In the genomic region with DNA sequence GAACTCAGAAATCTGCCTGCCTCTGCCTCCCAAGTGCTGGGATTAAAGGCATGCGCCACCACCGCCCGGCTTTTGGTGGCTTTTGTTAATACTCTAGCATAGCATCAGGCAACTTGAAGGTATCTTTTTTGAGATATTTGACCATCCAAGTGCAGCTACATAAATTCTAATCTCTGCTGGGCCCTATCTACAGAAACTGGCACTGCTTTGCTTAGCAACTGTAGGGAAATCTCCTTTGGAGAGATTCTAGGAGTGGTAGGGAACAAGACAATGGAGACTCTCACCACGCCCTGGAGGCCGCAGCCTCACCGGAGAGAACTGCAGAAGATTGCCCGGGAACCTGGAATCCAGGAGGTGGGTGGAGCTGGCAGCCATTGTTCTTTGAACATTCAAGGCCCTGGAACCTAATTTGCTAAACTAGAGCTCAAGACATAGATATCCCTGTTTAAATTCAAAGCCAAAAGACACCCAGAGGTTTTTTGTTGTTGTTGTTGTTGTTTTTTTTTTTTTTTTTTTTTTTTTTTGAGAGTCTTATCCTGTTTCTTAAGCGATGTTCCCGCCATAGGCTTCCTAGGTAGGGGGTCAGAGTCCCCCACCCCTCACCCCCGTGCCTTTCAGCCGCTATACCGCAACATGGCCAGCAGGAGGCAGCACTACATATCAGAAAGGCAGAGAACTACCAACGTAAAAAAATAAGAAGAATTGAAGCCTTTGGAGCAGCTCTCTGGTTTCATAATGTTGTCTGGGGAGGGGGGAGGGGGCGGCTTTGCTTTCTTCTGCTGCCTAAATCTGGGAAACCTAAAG, we compare ENCODE assay signal across 9 mouse cellular contexts. TPM values are rescaled to one million over a fixed set of nuclear protein-coding genes. Genes with fewer than 3 reads are reported as not detected.
DNase-seq lines count a peak whose midpoint lies in the region; ATAC-seq lines count a peak whose summit lies in the region.
"Had no signal": no experiment of that assay in that cellular context is flagged by ENCODE, and none has a peak within 500 bp of the region (broad histone marks: within the 10 kb centered on the region; RNA-seq: fewer than 3 reads in every experiment).

No protein-coding gene starts in this region.

- ATAC-seq in midbrain, embryonic 13.5 days: no peak
- ATAC-seq in liver, embryonic 11.5 days (replicated peaks; ENCODE audit: low FRiP score): no peak
- no peak for ATAC-seq in stomach, embryonic 16.5 days (ENCODE audit: insufficient read depth, low FRiP score)

- H3K4me1 ChIP-seq in midbrain, embryonic 10.5 days: no peaks in the 10 kb centered on the region
- H3K4me1 ChIP-seq in midbrain, embryonic 13.5 days (replicated peaks): no peaks in the 10 kb centered on the region
- H3K4me1 ChIP-seq in liver, embryonic 11.5 days (replicated peaks; ENCODE audit: control insufficient read depth, insufficient read depth, low read length): peaks cover 2% of the 10 kb centered on the region; the same call in 1 of the 2 replicates
- 0 out of 2 replicates have a peak, but pooled peaks cover 8% of the 10 kb centered on the region for H3K4me1 ChIP-seq in stomach, embryonic 16.5 days (ENCODE audit: control insufficient read depth, insufficient read depth, low read length)
- H3K4me1 ChIP-seq: hindbrain, embryonic 15.5 days had no signal

- WGBS in midbrain, embryonic 10.5 days: 41% methylated on average over 14 of the region's 14 CpGs
- WGBS in midbrain, embryonic 13.5 days: 40% methylated on average over 14 of the region's 14 CpGs
- WGBS in liver, embryonic 11.5 days: 47% methylated on average over 14 of the region's 14 CpGs
- 41% methylated on average over 14 of the region's 14 CpGs for WGBS in stomach, embryonic 16.5 days

- no peak overlapping the region for H3K27ac ChIP-seq in midbrain, embryonic 10.5 days (replicated peaks)
- H3K27ac ChIP-seq in midbrain, embryonic 13.5 days: no peak overlapping the region
- H3K27ac ChIP-seq in liver, embryonic 11.5 days (ENCODE audit: low read depth, low read length): no peak overlapping the region
- H3K27ac ChIP-seq in stomach, embryonic 16.5 days (ENCODE audit: low read length): no peak overlapping the region
- H3K27ac ChIP-seq: hindbrain, embryonic 15.5 days had no signal

- H3K4me2 ChIP-seq in midbrain, embryonic 13.5 days (replicated peaks): no peak overlapping the region
- peak overlapping the region; percentile 34 for H3K4me2 ChIP-seq in liver, embryonic 11.5 days
- 0 out of 2 replicates have a peak overlapping the region, but pooled peaks have one; percentile 15 for H3K4me2 ChIP-seq in stomach, embryonic 16.5 days (ENCODE audit: low read depth, low read length)
- H3K4me2 ChIP-seq: hindbrain, embryonic 15.5 days had no signal

- no peak overlapping the region for H3K4me3 ChIP-seq in midbrain, embryonic 10.5 days
- no peak overlapping the region for H3K4me3 ChIP-seq in midbrain, embryonic 13.5 days (replicated peaks)
- H3K4me3 ChIP-seq in liver, embryonic 11.5 days (ENCODE audit: low read depth, low read length): no peak overlapping the region
- no peak overlapping the region for H3K4me3 ChIP-seq in stomach, embryonic 16.5 days (replicated peaks; ENCODE audit: low read length)
- H3K4me3 ChIP-seq: hindbrain, embryonic 15.5 days had no signal

- no peaks in the 10 kb centered on the region for H3K9me3 ChIP-seq in midbrain, embryonic 10.5 days (replicated peaks)
- H3K9me3 ChIP-seq in midbrain, embryonic 13.5 days: no peaks in the 10 kb centered on the region
- H3K9me3 ChIP-seq in liver, embryonic 11.5 days (ENCODE audit: control insufficient read depth, low read length): no peaks in the 10 kb centered on the region
- H3K9me3 ChIP-seq in stomach, embryonic 16.5 days (replicated peaks; ENCODE audit: control insufficient read depth, low read length): no peaks in the 10 kb centered on the region
- H3K9me3 ChIP-seq: hindbrain, embryonic 15.5 days had no signal

- no peak overlapping the region for H3K9ac ChIP-seq in midbrain, embryonic 13.5 days (replicated peaks)
- no peak overlapping the region for H3K9ac ChIP-seq in liver, embryonic 11.5 days (ENCODE audit: low read depth, low read length)
- H3K9ac ChIP-seq in stomach, embryonic 16.5 days (ENCODE audit: low read length): no peak overlapping the region
- H3K9ac ChIP-seq: hindbrain, embryonic 15.5 days had no signal

- no peaks in the 10 kb centered on the region for H3K36me3 ChIP-seq in midbrain, embryonic 10.5 days
- no peaks in the 10 kb centered on the region for H3K36me3 ChIP-seq in midbrain, embryonic 13.5 days
- H3K36me3 ChIP-seq in liver, embryonic 11.5 days (ENCODE audit: control insufficient read depth, insufficient read depth, low read length): no peaks in the 10 kb centered on the region
- H3K36me3 ChIP-seq in stomach, embryonic 16.5 days (ENCODE audit: control insufficient read depth, insufficient read depth, low read length): no peaks in the 10 kb centered on the region
- H3K36me3 ChIP-seq: hindbrain, embryonic 15.5 days had no signal

- H3K27me3 ChIP-seq in midbrain, embryonic 10.5 days (ENCODE audit: low read depth, poor library complexity, severe bottlenecking): no peaks in the 10 kb centered on the region
- no peaks in the 10 kb centered on the region for H3K27me3 ChIP-seq in midbrain, embryonic 13.5 days
- no peaks in the 10 kb centered on the region for H3K27me3 ChIP-seq in liver, embryonic 11.5 days (replicated peaks; ENCODE audit: control insufficient read depth, insufficient read depth, low read length)
- no peaks in the 10 kb centered on the region for H3K27me3 ChIP-seq in stomach, embryonic 16.5 days (ENCODE audit: control insufficient read depth, insufficient read depth, low read length)
- H3K27me3 ChIP-seq: hindbrain, embryonic 15.5 days had no signal

- peak; percentile 40 for DNase-seq in adrenal gland, postnatal 10 days
- no peak for DNase-seq in adrenal gland, adult 8-10 months
- peak; percentile 27 for DNase-seq in midbrain, embryonic 10.5 days (ENCODE audit: low spot score)
- DNase-seq in forelimb bud, embryonic 11.5 days (ENCODE audit: low read depth, low spot score): peak; percentile 30
- no peak for DNase-seq in liver, embryonic 11.5 days (ENCODE audit: low spot score)
- no peak for DNase-seq in cerebellum, adult 9-10 months

RNA-seq across cellular contexts. Expression of a gene that starts 34.1 kb away (rescaled TPM):
- 1 to 10 TPM in 1 of 2 experiments, under 1 TPM in 1; 0.45 to 1.2 TPM for total RNA-seq in adrenal gland, postnatal 10 days (2021)
- total RNA-seq in adrenal gland, adult 8-10 months (2022): under 1 TPM in 2 of 4 experiments, not detected in 2; 0.32 to 0.56 TPM
- polyA plus RNA-seq in midbrain, embryonic 10.5 days (2016; fragmentation: Nextera tagmentation; extraction: Ambion mirVana): 8.3 and 11.8 TPM in 2 replicates
- polyA plus RNA-seq in midbrain, embryonic 13.5 days (2015; fragmentation: Nextera tagmentation; extraction: Ambion mirVana): 2.8 and 3.6 TPM in 2 replicates
- polyA plus RNA-seq in liver, embryonic 11.5 days (2014; fragmentation: Nextera tagmentation; extraction: Ambion mirVana): 12.7 and 12.9 TPM in 2 replicates
- 402 and 444 TPM in 2 replicates for polyA plus RNA-seq in stomach, embryonic 16.5 days (2015; fragmentation: Nextera tagmentation; extraction: Ambion mirVana)

Comparison
In these comparisons a context has a peak if more than half of its experiments do, and no peak if none do; other contexts are left out.
1. DNase-seq: peak in adrenal gland, postnatal 10 days (single experiment), midbrain, embryonic 10.5 days (single experiment) and forelimb bud, embryonic 11.5 days (single experiment); none in adrenal gland, adult 8-10 months (single experiment), liver, embryonic 11.5 days (single experiment) and cerebellum, adult 9-10 months (single experiment).
2. RNA of a gene that starts 34.1 kb away (polyA plus RNA-seq): 402 to 444 TPM in stomach, embryonic 16.5 days; 12.7 to 12.9 TPM in liver, embryonic 11.5 days, 8.3 to 11.8 TPM in midbrain, embryonic 10.5 days and 2.8 to 3.6 TPM in midbrain, embryonic 13.5 days; every median in the first group is over 10 times any median in the second.